Mouse (Mus musculus): ENCODE results near the gene Baiap3. TPM values are rescaled to one million over a fixed set of nuclear protein-coding genes. Genes with fewer than 3 reads are reported as not detected.
A peak's percentile ranks its signal among the peaks of the same experiment; 100 is the strongest.

Gene Baiap3
- polyA plus RNA-seq, 1 experiment from 2014 or later = 2.3 TPM

- Histone ChIP-seq H3K4me2 (replicated peaks; ENCODE audit: low read depth, low read length) (peak within 1 kb of the TSS; percentile 17; the same call in 1 of the 2 replicates), H3K4me1 (ENCODE audit: control insufficient read depth, insufficient read depth, low read length) (peaks cover 20% of the 10 kb centered on the region), H3K36me3 (ENCODE audit: control insufficient read depth, insufficient read depth, low read length) (peaks cover 4% of the 10 kb centered on the region; the same call in 1 of the 2 replicates), H3K27me3 (ENCODE audit: control insufficient read depth, insufficient read depth, low read length) (no peaks in the 10 kb centered on the region), H3K4me3 (ENCODE audit: low read depth, low read length) (peak within 1 kb of the TSS; percentile 98), H3K9ac (replicated peaks; ENCODE audit: low read depth, low read length) (peak within 1 kb of the TSS; percentile 100), H3K9me3 (ENCODE audit: control insufficient read depth, low read depth, low read length) (no peaks in the 10 kb centered on the region), H3K27ac (ENCODE audit: low read length) (peak within 1 kb of the TSS; percentile 97)
- WGBS = 79% methylated on average over 9 of the region's 9 CpGs
- ATAC-seq (ENCODE audit: insufficient number of reproducible peaks, insufficient read depth, low FRiP score, low read depth) = no peak
Observed at GRCm38 (mm10) chr17:25274571-25275346, 18.6 kb upstream of the Baiap3 start, which contains the start of gene Ube2i. Gene Ube2i, minus strand, starts transcription at chr17:25274622.

- Histone ChIP-seq H3K36me3 (ENCODE audit: control insufficient read depth, insufficient read depth, low read length) (peaks cover 12% of the 10 kb centered on the region), H3K4me3 (ENCODE audit: low read depth, low read length) (peak overlapping the region; percentile 98), H3K27me3 (ENCODE audit: control insufficient read depth, insufficient read depth, low read length) (no peaks in the 10 kb centered on the region), H3K4me1 (ENCODE audit: control insufficient read depth, insufficient read depth, low read length) (peaks cover 20% of the 10 kb centered on the region), H3K9me3 (ENCODE audit: control insufficient read depth, low read depth, low read length) (no peaks in the 10 kb centered on the region), H3K27ac (ENCODE audit: low read length) (peak overlapping the region; percentile 97), H3K9ac (replicated peaks; ENCODE audit: low read depth, low read length) (peak overlapping the region; percentile 100), H3K4me2 (replicated peaks; ENCODE audit: low read depth, low read length) (peak overlapping the region; percentile 17; the same call in 1 of the 2 replicates)
- WGBS = 1% methylated on average over 39 of the region's 45 CpGs
- peak; percentile 89 for ATAC-seq (ENCODE audit: insufficient number of reproducible peaks, insufficient read depth, low FRiP score, low read depth)
Observed at GRCm38 (mm10) chr17:25273706-25274501, 17.7 kb upstream of the Baiap3 start.

DNA sequence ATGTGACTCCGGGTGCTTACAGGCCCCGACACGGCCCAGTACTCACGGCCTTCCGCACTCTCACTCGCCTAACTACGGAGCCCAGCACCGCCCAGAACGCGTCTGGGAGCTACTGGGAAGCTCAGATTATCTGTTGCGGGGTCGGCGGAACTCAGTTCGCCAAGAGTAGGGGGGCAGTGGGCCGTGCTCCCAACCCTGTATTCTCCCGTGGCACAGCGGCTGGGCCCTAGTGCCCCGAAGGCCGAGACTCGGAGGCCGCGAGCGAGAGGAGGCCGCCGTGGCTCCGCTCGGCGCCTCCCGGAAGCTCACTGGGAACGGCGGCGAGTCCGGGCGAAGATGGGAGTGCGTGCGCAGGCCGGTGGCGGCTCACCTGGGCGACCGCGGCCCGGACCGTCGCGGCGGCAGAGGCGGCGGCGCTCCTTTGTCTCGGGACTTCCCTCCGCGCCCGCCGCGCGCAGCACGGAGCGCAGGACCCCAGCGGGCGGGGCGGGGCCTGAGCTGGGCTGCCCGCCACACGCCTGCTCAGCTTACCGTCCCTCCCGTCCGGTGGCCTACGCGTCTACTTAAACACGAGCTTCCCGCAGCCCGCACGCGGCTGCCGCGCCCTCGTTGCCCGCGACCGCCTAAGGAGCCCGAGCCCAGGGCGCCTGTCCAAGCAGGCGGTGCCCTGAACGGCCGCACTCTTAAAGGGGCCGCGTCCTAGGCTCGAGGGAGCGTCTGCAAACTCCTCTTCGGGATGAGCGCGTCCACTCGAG lies 17.0 kb upstream of the Baiap3 start:
- Histone ChIP-seq H3K4me1 (ENCODE audit: control insufficient read depth, insufficient read depth, low read length) (peaks cover 20% of the 10 kb centered on the region), H3K27me3 (ENCODE audit: control insufficient read depth, insufficient read depth, low read length) (no peaks in the 10 kb centered on the region), H3K27ac (ENCODE audit: low read length) (peak overlapping the region; percentile 97), H3K9me3 (ENCODE audit: control insufficient read depth, low read depth, low read length) (no peaks in the 10 kb centered on the region), H3K9ac (replicated peaks; ENCODE audit: low read depth, low read length) (peak overlapping the region; percentile 100), H3K4me3 (ENCODE audit: low read depth, low read length) (peak overlapping the region; percentile 98), H3K36me3 (ENCODE audit: control insufficient read depth, insufficient read depth, low read length) (peaks cover 20% of the 10 kb centered on the region), H3K4me2 (replicated peaks; ENCODE audit: low read depth, low read length) (peak overlapping the region; percentile 100)
- ATAC-seq (ENCODE audit: insufficient number of reproducible peaks, insufficient read depth, low FRiP score, low read depth) = peak; percentile 92
- WGBS = under 1% methylated on average over 85 of the region's 92 CpGs

DNA sequence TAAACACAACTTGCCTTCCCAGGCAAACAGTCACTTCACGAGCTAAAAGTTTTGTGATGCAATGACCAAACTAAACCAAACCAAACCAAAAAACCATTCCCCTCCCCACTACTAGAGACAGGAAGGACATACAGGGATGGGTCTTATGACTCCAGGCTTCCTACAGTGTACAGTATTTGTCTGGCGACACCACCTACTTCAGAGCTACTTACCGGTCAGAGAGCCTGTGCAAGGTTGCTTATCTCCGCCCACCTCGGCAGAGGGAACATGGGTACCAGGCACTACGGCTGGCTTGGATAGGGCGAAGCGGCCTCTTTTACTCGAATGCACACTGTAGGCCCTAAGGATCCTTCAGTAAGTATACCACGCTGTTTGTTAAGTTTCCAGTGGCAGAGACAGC lies 16.2 kb upstream of the Baiap3 start:
- Histone ChIP-seq H3K9ac (replicated peaks; ENCODE audit: low read depth, low read length) (peak overlapping the region; percentile 100), H3K4me1 (ENCODE audit: control insufficient read depth, insufficient read depth, low read length) (peaks cover 20% of the 10 kb centered on the region), H3K27ac (ENCODE audit: low read length) (peak overlapping the region; percentile 97), H3K27me3 (ENCODE audit: control insufficient read depth, insufficient read depth, low read length) (no peaks in the 10 kb centered on the region), H3K36me3 (ENCODE audit: control insufficient read depth, insufficient read depth, low read length) (peaks cover 28% of the 10 kb centered on the region), H3K9me3 (ENCODE audit: control insufficient read depth, low read depth, low read length) (no peaks in the 10 kb centered on the region), H3K4me3 (ENCODE audit: low read depth, low read length) (peak overlapping the region; percentile 98), H3K4me2 (replicated peaks; ENCODE audit: low read depth, low read length) (peak overlapping the region; percentile 100)
- WGBS = under 1% methylated on average over 10 of the region's 10 CpGs
- no peak for ATAC-seq (ENCODE audit: insufficient number of reproducible peaks, insufficient read depth, low FRiP score, low read depth)

GRCm38 (mm10) chr17:25270795-25271335 lies 14.7 kb upstream of the Baiap3 start:
- Histone ChIP-seq H3K4me1 (ENCODE audit: control insufficient read depth, insufficient read depth, low read length) (peaks cover 20% of the 10 kb centered on the region), H3K27me3 (ENCODE audit: control insufficient read depth, insufficient read depth, low read length) (no peaks in the 10 kb centered on the region), H3K9me3 (ENCODE audit: control insufficient read depth, low read depth, low read length) (no peaks in the 10 kb centered on the region), H3K27ac (ENCODE audit: low read length) (no peak overlapping the region), H3K4me2 (replicated peaks; ENCODE audit: low read depth, low read length) (peak overlapping the region; percentile 100), H3K4me3 (ENCODE audit: low read depth, low read length) (peak overlapping the region; percentile 98; the same call in 1 of the 2 replicates), H3K36me3 (ENCODE audit: control insufficient read depth, insufficient read depth, low read length) (peaks cover 43% of the 10 kb centered on the region), H3K9ac (replicated peaks; ENCODE audit: low read depth, low read length) (peak overlapping the region; percentile 100; the same call in 1 of the 2 replicates)
- 73% methylated on average over 2 of the region's 2 CpGs for WGBS
- ATAC-seq (ENCODE audit: insufficient number of reproducible peaks, insufficient read depth, low FRiP score, low read depth) = no peak

- 59% methylated on average over 3 of the region's 3 CpGs for WGBS
- Histone ChIP-seq H3K4me3 (ENCODE audit: low read depth, low read length) (no peak overlapping the region), H3K9ac (replicated peaks; ENCODE audit: low read depth, low read length) (no peak overlapping the region), H3K4me1 (ENCODE audit: control insufficient read depth, insufficient read depth, low read length) (no peaks in the 10 kb centered on the region), H3K36me3 (ENCODE audit: control insufficient read depth, insufficient read depth, low read length) (peaks cover 77% of the 10 kb centered on the region), H3K4me2 (replicated peaks; ENCODE audit: low read depth, low read length) (no peak overlapping the region), H3K27ac (ENCODE audit: low read length) (no peak overlapping the region), H3K27me3 (ENCODE audit: control insufficient read depth, insufficient read depth, low read length) (no peaks in the 10 kb centered on the region), H3K9me3 (ENCODE audit: control insufficient read depth, low read depth, low read length) (no peaks in the 10 kb centered on the region)
- no peak for ATAC-seq (ENCODE audit: insufficient number of reproducible peaks, insufficient read depth, low FRiP score, low read depth)
Observed at GRCm38 (mm10) chr17:25264453-25264852, 8.3 kb upstream of the Baiap3 start.

- no peak overlapping the region for H3K9ac ChIP-seq (replicated peaks; ENCODE audit: low read depth, low read length)
- H3K27me3 ChIP-seq (ENCODE audit: control insufficient read depth, insufficient read depth, low read length) = 0 out of 2 replicates have a peak, but pooled peaks cover 2% of the 10 kb centered on the region
- peaks cover 17% of the 10 kb centered on the region for H3K36me3 ChIP-seq (ENCODE audit: control insufficient read depth, insufficient read depth, low read length)
- H3K4me1 ChIP-seq (ENCODE audit: control insufficient read depth, insufficient read depth, low read length) = peaks cover 3% of the 10 kb centered on the region; the same call in 1 of the 2 replicates
- H3K27ac ChIP-seq (ENCODE audit: low read length) = no peak overlapping the region
- ATAC-seq (ENCODE audit: insufficient number of reproducible peaks, insufficient read depth, low FRiP score, low read depth) = no peak
- no peaks in the 10 kb centered on the region for H3K9me3 ChIP-seq (ENCODE audit: control insufficient read depth, low read depth, low read length)
- H3K4me3 ChIP-seq (ENCODE audit: low read depth, low read length) = no peak overlapping the region
- 49% methylated on average over 6 of the region's 6 CpGs for WGBS
- H3K4me2 ChIP-seq (replicated peaks; ENCODE audit: low read depth, low read length) = no peak overlapping the region
Observed at GRCm38 (mm10) chr17:25257804-25258261, 1.7 kb upstream of the Baiap3 start.
